Mouse (Mus musculus) erythroid progenitor cell, adult 5-6 weeks (primary cell): ENCODE data around the gene Rbm33. TPM values are rescaled to one million over a fixed set of nuclear protein-coding genes. Genes with fewer than 3 reads are reported as not detected.

Source experiments
- ATAC-seq: replicated peaks from 2 replicates; pipeline ENCODE4 v1.8.0; 2016; ENCODE audit warnings: moderate number of reproducible peaks, mild to moderate bottlenecking, moderate TSS enrichment, inconsistent platforms; ENCODE audit not compliant: poor library complexity, low FRiP score, severe bottlenecking
- total RNA-seq, 2 experiments: library from RNA; stranded (forward) in 1 of 2; stranded (reverse) in 1 of 2; fragments of 150-400 nt in 1 of 2; fragments of 186-747, 209-891 nt in 1 of 2; gene quantifications; 2 replicates each; pipeline versions ENCODE4 v1.2.3 to v1.2.4; 2015 to 2017; ENCODE audit warnings: low replicate concordance in 2 of 2

The Rbm33 gene
- total RNA-seq, 2 experiments from 2014 or later = 91.0 to 126 TPM

- ATAC-seq = 0 out of 2 replicates have a peak, but pooled peaks have one; percentile 30
Measured at GRCm38 (mm10) chr5:28399451-28400115, 82.7 kb downstream of the Rbm33 start.

DNA sequence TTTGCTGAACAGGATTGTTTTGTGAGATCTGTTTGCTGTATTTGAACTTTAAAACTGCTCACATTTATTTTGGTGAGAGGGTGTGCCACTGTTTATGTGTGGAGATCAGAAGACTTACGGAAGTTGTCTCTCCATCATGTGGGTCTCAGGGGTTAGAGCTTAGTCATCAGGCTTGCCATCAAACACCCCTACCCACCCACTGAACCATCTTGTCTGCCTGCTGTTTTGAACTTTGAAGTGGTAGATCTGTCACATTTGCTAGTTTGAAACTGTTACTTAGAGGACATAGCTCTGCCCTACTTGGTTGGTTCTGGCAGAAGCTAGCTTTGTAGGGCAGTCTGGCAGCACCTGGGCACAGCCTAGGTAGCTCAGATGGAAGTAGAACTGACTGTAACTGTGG, 85.8 kb downstream of the Rbm33 start:
- no peak for ATAC-seq

GRCm38 (mm10) chr5:28406662-28407061, 89.7 kb downstream of the Rbm33 start:
- no peak for ATAC-seq

GRCm38 (mm10) chr5:28412006-28412685, 95.2 kb downstream of the Rbm33 start:
- no peak for ATAC-seq

DNA sequence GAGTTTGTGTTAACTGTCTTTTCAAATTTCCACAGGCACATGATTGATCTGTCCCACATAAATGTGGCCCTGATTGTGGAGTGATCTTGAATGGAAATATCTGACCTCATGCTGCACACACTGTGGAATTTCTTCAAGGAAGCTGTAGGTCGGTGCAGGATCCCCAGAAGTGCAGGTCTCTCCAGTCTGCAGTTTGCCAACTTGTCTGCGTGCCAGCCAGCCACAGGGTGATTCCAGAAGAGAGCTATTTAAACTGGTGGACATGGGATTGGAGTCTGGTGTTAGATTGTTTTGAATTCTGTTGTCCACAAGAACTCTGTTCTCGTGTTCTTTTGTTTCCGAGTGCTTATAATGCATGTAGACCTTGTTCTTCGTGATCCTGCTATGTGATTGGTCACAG, 96.6 kb downstream of the Rbm33 start:
- no peak for ATAC-seq

GRCm38 (mm10) chr5:28414076-28414475, 97.2 kb downstream of the Rbm33 start:
- ATAC-seq = no peak

DNA sequence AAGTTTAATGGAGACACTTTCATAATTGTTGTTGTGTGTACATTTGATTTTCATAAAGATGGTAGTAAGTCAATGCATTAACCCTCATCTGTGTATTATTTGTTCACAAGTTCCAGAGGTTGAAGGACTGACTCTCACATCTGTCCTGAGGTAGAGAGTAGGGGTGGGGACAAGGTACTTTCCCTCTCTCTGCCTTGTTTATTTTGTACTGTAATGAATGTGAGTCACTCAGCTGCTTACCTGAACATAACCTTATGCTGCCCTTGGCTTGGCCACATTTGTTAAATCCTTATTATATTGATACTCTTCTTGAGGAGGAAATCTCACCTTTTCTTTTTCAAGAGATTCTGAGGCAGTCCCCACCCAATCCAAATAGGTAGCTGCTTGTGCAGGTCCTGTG, 99.1 kb downstream of the Rbm33 start:
- no peak for ATAC-seq

DNA sequence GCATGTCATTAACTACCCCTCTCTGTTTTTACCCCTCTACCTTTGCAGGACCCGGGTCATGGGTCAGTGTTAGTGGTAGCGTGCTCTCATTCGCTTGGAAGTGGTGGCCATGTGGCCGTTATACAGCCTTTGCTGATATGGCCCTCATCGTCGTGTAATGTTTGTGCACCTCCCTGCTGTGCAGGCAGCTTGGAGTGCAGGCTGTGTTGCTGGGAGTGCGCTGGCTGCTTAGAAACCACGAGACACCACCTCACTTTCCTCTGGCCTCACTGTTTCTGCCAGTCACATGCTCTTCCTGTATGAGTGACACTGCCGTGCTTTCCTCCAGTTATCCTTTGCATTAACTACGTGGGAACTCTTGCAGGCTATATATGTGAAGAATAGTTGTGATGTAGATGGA, 101.8 kb downstream of the Rbm33 start:
- ATAC-seq = no peak

GRCm38 (mm10) chr5:28419640-28420265, 102.8 kb downstream of the Rbm33 start:
- no peak for ATAC-seq

- ATAC-seq = no peak
Measured at GRCm38 (mm10) chr5:28423781-28424180, 106.9 kb downstream of the Rbm33 start.

GRCm38 (mm10) chr5:28425926-28426325, 109.0 kb downstream of the Rbm33 start:
- no peak for ATAC-seq

DNA sequence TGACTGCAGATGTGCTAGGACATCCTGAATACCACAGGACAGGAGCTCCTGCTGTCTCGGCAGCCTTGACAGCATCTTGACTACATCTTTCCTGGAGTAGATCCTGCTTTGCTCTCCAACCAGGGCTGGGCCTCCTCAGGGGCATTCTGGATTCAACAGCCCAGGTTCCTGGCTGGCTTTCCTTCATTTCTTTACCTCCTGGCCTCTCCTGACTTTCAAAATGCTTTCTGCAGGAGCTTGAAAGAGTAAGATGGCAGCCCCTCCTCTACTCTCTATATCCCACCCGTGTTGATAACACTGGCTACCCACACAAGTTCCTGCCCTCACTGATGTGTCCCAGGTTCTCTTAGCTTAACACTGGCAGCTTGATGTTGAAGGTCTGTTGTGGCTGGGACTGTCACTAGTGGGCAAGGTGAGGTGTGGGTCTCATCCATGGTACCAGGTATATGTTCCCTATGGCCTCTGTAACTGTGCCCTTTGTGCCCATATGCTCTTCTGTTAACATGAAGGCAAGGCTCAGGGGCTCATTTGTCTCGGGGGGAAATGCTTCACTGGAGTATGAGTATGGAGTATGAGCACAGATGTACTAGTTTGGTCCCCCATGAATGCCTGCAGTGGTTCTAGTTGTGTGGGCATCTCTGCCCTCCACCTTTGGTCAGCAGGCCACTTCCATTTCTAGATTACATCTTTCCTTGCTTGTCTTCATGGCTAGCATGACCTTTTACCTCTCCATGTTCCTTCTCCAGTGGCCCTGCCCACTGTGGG, 133.4 kb downstream of the Rbm33 start:
- no peak for ATAC-seq

DNA sequence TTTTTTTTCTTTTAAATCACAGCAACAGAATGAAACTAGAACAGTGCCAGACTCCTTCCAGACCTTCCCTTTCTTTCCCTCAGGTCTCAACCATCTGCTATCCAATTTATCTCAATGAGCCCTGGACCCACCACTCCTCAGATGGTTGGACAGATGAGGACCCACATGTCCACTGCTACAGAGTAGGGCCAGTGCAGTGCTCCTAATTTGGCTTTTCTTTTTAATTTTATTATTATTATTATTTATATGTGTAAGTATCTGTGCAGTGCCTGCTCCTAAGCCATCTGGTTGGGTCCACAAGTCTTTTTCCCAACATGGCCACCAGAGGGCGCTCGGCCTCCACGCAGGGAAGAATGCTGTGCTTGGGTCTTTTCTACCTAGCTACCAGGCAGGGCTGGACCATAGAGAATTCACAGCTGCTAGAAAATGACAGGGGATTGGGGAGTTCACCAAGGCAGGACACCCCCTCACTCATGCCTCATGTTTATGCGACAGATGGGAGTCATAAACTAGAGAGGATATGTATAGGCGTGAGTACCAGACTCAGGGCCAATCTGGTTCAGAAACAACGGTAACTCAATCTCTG, 134.2 kb downstream of the Rbm33 start:
- ATAC-seq = 0 out of 2 replicates have a peak, but pooled peaks have one; percentile 49

DNA sequence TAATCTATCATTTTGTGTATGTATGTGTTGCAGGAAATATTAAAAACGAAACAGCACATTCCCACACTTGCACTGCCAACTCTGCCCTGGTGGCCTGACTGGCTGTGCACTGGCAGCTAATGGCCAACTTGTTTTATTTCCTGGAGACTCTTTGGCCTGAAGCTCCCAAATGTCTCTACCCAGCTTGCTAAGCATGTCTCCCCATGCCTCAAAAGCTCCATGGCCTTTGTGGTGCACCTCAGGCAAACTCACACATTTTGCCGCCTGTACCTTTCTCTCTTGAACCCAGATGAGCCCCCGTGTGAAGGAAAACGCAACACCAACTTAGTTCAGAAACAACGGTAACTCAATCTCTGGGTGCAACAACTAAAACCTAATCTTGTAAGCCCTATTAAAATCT, 136.2 kb downstream of the Rbm33 start:
- no peak for ATAC-seq

GRCm38 (mm10) chr5:28453523-28453922, 136.6 kb downstream of the Rbm33 start:
- no peak for ATAC-seq

GRCm38 (mm10) chr5:28454546-28454945, 137.6 kb downstream of the Rbm33 start:
- no peak for ATAC-seq

DNA sequence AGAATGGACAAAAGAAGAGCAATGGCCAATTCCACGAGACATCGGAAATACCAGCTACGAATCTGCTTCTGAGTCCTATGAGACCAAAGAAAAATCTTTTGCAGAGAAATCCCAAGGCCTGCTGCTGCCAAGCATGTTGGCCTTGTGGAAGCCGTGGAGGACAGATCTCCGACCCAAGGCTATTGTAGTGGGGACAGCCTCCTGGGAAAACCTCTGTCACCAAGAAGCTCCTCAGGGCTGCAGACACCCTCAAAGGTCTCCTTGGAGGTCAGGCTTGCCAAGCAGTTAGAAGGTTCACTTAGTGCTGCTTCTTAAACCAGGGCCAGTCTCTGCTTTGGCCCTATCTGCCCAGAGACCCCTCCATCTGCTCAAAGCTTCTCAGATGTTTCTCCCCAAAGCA, 138.8 kb downstream of the Rbm33 start:
- ATAC-seq = no peak

- ATAC-seq = no peak
Measured at GRCm38 (mm10) chr5:28456366-28456765, 139.4 kb downstream of the Rbm33 start.

GRCm38 (mm10) chr5:28457921-28458641, 141.2 kb downstream of the Rbm33 start:
- no peak for ATAC-seq
